Mouse (Mus musculus) bone marrow macrophage, adult 2 months (primary cell): ENCODE results near the gene Neu2.

ENCODE experiments used
- CTCF ChIP-seq: IDR thresholded peaks from 2 replicates; pipeline ENCODE4 v1.5.1; 2012; ENCODE audit warnings: low read depth, mild to moderate bottlenecking, low read length, moderate library complexity
- POLR2A ChIP-seq: IDR thresholded peaks from 2 replicates; pipeline ENCODE4 v1.6.1; 2012; ENCODE audit warnings: mild to moderate bottlenecking, low read depth, low read length, borderline replicate concordance

DNA sequence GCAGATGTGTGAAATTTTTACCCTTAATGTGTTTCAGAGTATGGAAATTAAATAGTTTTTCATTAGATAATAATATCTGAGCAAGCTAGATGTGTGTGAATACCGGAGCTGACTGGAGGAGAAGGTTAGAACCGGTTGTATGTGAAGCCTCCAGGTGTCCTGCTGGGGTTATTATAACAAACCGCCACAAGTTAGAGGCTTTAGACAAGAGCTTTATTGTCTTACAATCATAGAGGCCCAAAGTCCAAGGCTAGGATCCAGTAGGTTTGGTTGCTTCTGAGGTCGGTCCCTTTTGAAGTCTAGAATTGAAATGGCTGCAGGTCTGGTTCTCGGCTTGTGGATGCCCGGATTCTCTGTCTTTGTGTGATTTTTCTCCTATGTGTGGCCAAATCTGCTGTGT lies 69.3 kb downstream of the Neu2 start:
- TF ChIP-seq CTCF, result no peak
- TF ChIP-seq POLR2A, result no peak
